Mouse (Mus musculus): ENCODE results near the gene Slc16a10.
"Not testable (repeated sequence)": the region's sequence is repeated elsewhere in the genome, so short reads cannot be mapped to it uniquely, and the experiment has no call there.

Gene Slc16a10

DNA sequence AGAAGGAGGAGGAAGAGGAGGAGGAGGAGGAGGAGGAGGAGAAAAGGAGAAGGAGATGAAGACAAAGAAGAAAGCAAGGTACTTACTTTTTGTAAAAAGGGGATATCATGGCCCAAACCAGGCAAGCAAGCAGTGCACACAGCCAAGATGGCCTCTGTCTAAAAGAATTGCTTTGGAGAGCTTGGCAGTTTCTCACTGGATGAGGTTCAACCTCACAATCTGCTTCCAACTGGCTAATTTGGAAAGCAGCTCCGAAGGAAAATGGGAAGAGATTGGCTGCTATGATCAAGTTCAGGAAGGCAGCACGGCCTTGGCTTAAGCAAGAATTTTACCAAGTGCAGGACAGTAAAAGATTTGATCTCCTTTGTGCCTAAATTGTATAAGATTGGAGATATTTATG is 112.4 kb downstream of the Slc16a10 start:
- in situ Hi-C loops (cut with MboI, MseI) = no loop called here

DNA sequence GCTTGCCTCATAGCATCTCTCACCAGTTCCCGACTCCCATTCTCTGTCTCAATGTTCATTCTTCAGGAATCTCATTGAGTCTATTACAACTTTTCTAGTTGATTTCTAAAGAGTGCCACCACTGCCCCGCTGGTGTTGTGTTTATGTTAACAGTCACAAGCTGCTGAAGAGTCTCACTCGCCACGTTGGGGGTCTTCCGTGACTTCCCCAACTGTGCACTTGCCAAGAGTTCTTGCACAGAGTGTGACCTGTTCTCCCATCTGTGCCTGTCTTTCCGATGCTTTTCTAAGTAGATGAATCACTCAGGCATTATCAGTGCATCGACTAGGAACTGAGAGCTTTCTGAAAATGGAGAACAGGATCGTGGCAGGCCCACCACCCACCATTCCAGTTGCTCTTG is 114.0 kb downstream of the Slc16a10 start:
- in situ Hi-C loops (cut with MboI, MseI) = no loop called here

DNA sequence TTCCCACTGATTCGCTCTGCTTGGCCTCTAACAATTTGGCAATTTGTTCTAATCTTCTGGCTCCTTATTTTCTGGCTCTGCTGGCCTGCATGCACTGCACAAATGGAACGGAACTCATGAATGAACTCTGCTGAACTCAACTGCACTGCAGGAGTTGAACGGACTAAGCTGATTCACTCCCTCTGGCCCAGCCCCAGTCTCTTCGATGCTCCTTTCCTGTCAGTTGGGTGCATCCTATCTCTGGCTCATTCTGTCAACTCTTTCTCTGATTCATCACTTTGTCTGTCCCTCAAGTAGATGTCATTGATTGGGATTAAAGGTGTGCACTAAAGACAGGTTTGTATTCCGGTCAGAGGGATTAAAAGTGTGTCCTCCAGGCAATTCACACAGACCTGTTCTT is 115.5 kb downstream of the Slc16a10 start:
- in situ Hi-C loops (cut with MboI, MseI) = no loop called here

- in situ Hi-C loops (cut with MboI, MseI) = no loop called here
Measured at GRCm38 (mm10) chr10:40025560-40025959, 116.5 kb downstream of the Slc16a10 start.

GRCm38 (mm10) chr10:40024554-40025428 is 117.3 kb downstream of the Slc16a10 start, which contains the start of gene Mfsd4b1:
Mfsd4b1 (minus strand) TSS chr10:40025268.
- in situ Hi-C loops (cut with MboI, MseI) = loop anchor here (5.0 kb wide), 1 partner anchor 62 kb away; the partner anchor contains the start of gene Mfsd4b3

- in situ Hi-C loops (cut with MboI, MseI) = loop anchor here (5.0 kb wide), 1 partner anchor 58 kb away; the partner anchor contains the start of gene Mfsd4b3
Measured at GRCm38 (mm10) chr10:40020401-40020800, 121.7 kb downstream of the Slc16a10 start.

- in situ Hi-C loops (cut with MboI, MseI) = no loop called here
Measured at GRCm38 (mm10) chr10:40019492-40019891, 122.6 kb downstream of the Slc16a10 start.

DNA sequence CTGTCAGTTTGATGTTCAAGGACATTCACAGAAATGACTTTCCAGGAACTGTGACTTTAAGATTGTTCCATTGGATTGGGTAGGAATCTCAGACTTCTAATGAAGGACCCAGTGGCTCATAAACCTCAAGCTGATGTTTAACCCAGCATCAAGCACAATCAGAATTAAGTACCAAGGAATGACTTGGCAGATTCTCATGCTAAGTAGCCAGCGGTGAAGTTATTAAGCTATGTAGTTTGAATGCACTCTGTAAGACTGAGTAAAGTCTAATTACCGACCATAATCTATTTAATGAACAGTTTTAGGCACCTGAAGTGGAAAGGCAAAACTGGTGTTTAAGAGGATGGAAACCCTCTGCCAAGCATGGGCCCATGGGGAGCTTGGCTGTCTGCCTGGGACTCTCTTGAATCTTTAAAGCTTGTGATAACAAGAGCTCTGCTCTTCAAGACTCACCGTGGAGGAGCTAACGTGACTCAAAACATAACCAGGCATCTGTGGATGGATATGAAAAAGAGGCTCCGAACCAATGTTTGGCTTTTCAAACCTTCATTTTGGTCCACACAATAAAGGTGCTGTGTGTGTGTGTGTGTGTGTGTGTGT is 123.7 kb downstream of the Slc16a10 start:
- in situ Hi-C loops (cut with MboI, MseI) = no loop called here

DNA sequence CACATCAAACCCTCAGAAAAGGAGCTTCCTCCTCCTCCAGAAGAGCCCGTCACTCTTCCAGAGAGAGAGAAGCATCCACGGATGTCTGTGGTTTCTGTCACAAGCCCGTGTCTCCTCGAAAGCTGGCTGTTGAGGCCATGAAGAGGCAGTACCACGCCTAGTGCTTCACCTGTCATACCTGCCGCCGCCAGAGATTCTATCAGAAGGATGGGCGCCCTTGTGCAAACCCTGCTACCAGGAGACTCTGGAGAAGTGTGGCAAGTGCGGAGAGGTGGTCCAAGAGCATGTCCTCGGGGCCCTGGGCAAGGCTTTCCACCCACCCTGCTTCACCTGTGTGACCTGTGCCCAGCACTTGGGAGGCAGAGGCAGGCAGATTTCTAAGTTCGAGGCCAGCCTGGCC is 132.5 kb downstream of the Slc16a10 start:
- in situ Hi-C loops (cut with MboI, MseI) = no loop called here

DNA sequence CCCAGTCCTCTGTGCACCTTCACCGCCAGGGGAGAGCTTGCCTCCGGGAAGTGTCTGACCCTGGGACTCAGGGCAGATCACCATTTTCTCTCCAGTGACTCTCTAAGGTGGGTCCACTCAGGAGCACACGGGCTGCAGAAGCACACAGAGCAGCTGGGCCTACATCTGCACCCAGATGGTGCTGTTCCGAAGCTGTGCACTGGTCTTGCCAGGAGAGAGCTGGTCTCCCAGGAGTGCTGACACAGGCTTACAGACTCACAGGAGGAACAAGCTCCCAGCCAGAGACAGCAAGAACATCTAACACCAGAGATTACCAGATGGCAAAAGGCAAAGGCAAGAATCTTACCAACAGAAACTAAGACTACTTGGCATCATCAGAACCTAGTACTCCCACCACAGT is 133.2 kb downstream of the Slc16a10 start:
- in situ Hi-C loops (cut with MboI, MseI) = not testable (repeated sequence)

- in situ Hi-C loops (cut with MboI, MseI) = no loop called here
Measured at GRCm38 (mm10) chr10:40007953-40008352, 134.1 kb downstream of the Slc16a10 start.

GRCm38 (mm10) chr10:40006963-40007362 is 135.1 kb downstream of the Slc16a10 start:
- in situ Hi-C loops (cut with MboI, MseI) = no loop called here

DNA sequence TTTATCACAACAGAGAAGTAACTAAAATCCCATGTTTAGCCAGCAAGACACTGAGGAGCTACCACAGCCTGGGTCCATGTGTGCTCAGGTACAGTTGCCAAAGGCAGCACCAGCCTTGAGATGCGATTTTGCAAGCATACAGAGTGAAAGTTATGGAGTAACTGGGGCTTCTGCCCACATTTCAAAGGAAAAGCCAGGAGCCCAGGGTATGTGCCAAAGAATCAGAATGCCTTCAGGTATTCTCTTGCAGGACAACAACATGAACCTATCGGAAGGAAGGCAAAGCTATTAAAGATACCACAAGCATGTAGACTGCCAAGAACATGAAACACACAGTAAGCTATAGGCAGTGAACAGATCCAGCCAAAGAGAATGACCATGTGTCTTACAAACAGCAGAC is 141.3 kb downstream of the Slc16a10 start:
- in situ Hi-C loops (cut with MboI, MseI) = no loop called here

GRCm38 (mm10) chr10:39991155-39991554 is 150.9 kb downstream of the Slc16a10 start:
- in situ Hi-C loops (cut with MboI, MseI) = no loop called here

DNA sequence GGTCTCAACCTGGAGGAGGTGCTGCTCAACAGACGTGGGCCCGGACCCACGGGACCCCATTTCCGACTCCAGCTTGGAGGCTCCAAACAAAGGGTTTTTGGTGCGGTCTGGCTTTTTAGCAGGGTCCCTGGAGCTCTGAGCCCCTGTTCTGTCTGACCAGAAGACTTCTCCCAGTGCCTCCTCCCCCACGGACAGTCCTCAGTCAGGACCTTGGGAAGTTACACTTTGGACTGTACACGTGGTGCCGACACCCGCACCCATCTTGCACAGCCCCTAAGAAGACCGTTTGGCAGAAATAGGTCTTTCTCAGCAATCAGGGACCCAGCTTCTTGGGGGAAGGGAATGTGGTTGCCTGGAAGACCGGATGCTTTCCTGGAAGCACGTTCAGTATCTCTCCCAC is 155.6 kb downstream of the Slc16a10 start, which contains the start of gene Mfsd4b5:
Mfsd4b5 (minus strand) TSS at position 181 of the 400 bp plus-strand sequence.
- in situ Hi-C loops (cut with MboI, MseI) = no loop called here

Measured in T-helper 2 cell (primary cell).